7 mouse cellular contexts compared by ENCODE assay signal in genomic region chr4:133042651-133043635, GRCm38 (mm10). TPM values are rescaled to one million over a fixed set of nuclear protein-coding genes. Genes with fewer than 3 reads are reported as not detected.
DNase-seq lines count a peak whose midpoint lies in the region; ATAC-seq lines count a peak whose summit lies in the region.

No protein-coding gene starts in this region.

- no peak for ATAC-seq in heart, embryonic 14.5 days (ENCODE audit: insufficient number of reproducible peaks, insufficient read depth, low FRiP score, low read depth)
- ATAC-seq in neural tube, embryonic 11.5 days (ENCODE audit: insufficient read depth, low FRiP score, low TSS enrichment): peak; percentile 55

- H3K27ac ChIP-seq in heart, embryonic 14.5 days (replicated peaks in 1 of 2; ENCODE audit: control insufficient read depth in 1 of 2, insufficient read depth in 1 of 2, low read depth in 2 of 2, low read length in 2 of 2): peak overlapping the region; percentile 73 to 80
- peak overlapping the region; percentile 88 for H3K27ac ChIP-seq in limb, embryonic 10.5 days
- peak overlapping the region; percentile 67 for H3K27ac ChIP-seq in neural tube, embryonic 11.5 days (ENCODE audit: low read depth, low read length)

- no peaks in the 10 kb centered on the region for H3K27me3 ChIP-seq in heart, embryonic 14.5 days (ENCODE audit: control insufficient read depth, insufficient read depth, low read length)
- H3K27me3 ChIP-seq in limb, embryonic 10.5 days (ENCODE audit: low read depth, poor library complexity, severe bottlenecking): no peaks in the 10 kb centered on the region
- peaks cover 14% of the 10 kb centered on the region; the same call in 1 of the 2 replicates for H3K27me3 ChIP-seq in neural tube, embryonic 11.5 days (ENCODE audit: control insufficient read depth, insufficient read depth, low read length)

- no peaks in the 10 kb centered on the region for H3K36me3 ChIP-seq in heart, embryonic 14.5 days (ENCODE audit: control insufficient read depth, insufficient read depth, low read length)
- peaks cover 3% of the 10 kb centered on the region; the same call in 1 of the 2 replicates for H3K36me3 ChIP-seq in limb, embryonic 10.5 days
- H3K36me3 ChIP-seq in neural tube, embryonic 11.5 days (ENCODE audit: control insufficient read depth, insufficient read depth, low read length): no peaks in the 10 kb centered on the region

- peaks cover 69 to 85% of the 10 kb centered on the region in 2 experiments for H3K4me1 ChIP-seq in heart, embryonic 14.5 days (ENCODE audit: control insufficient read depth in 2 of 2, insufficient read depth in 2 of 2, low read length in 2 of 2)
- peaks cover 100% of the 10 kb centered on the region for H3K4me1 ChIP-seq in limb, embryonic 10.5 days
- peaks cover 86% of the 10 kb centered on the region for H3K4me1 ChIP-seq in neural tube, embryonic 11.5 days (ENCODE audit: control insufficient read depth, insufficient read depth, low read length)

- no peaks in the 10 kb centered on the region for H3K9me3 ChIP-seq in heart, embryonic 14.5 days (ENCODE audit: control insufficient read depth, low read length)
- no peaks in the 10 kb centered on the region for H3K9me3 ChIP-seq in limb, embryonic 10.5 days (replicated peaks)
- H3K9me3 ChIP-seq in neural tube, embryonic 11.5 days (ENCODE audit: control insufficient read depth, low read length): no peaks in the 10 kb centered on the region

- peak overlapping the region in 1 of 2 experiments; percentile 15; a peak in 2 of 4 replicates for H3K4me3 ChIP-seq in heart, embryonic 14.5 days (ENCODE audit: control insufficient read depth in 1 of 2, insufficient read depth in 1 of 2, low read depth in 1 of 2, low read length in 2 of 2)
- H3K4me3 ChIP-seq in limb, embryonic 10.5 days: peak overlapping the region; percentile 79
- H3K4me3 ChIP-seq in neural tube, embryonic 11.5 days (ENCODE audit: low read depth, low read length): peak overlapping the region; percentile 18; the same call in 1 of the 2 replicates

- DNase-seq in ovary, adult 18-20 months (ENCODE audit: low spot score): peak; percentile 83
- no peak for DNase-seq in ovary, postnatal 14 days (ENCODE audit: low spot score)
- DNase-seq in embryo, embryonic 11 days: peak; percentile 86
- DNase-seq in limb, embryonic 10.5 days (ENCODE audit: low spot score): peak; percentile 73
- DNase-seq in neural tube, embryonic 11.5 days (ENCODE audit: low spot score): peak; percentile 81
- DNase-seq in urinary bladder, postnatal 14 days (ENCODE audit: low spot score): no peak

- H3K9ac ChIP-seq in heart, embryonic 14.5 days (ENCODE audit: low read length): peak overlapping the region; percentile 61
- H3K9ac ChIP-seq in neural tube, embryonic 11.5 days (ENCODE audit: low read length): peak overlapping the region; percentile 41

- 5% methylated on average over 28 of the region's 28 CpGs for WGBS in heart, embryonic 14.5 days
- under 1% methylated on average over 28 of the region's 28 CpGs for WGBS in limb, embryonic 10.5 days
- WGBS in neural tube, embryonic 11.5 days: 3% methylated on average over 25 of the region's 28 CpGs

- peak overlapping the region; percentile 98 for H3K4me2 ChIP-seq in heart, embryonic 14.5 days (ENCODE audit: low read length)
- peak overlapping the region; percentile 35 for H3K4me2 ChIP-seq in neural tube, embryonic 11.5 days (ENCODE audit: low read depth)

RNA-seq across cellular contexts. Expression of gene Ahdc1, which starts 31.9 kb away (rescaled TPM):
- 7.1 and 9.0 TPM in 2 replicates for polyA plus RNA-seq in heart, embryonic 14.5 days (2014; fragmentation: Nextera tagmentation; extraction: Ambion mirVana)
- polyA plus RNA-seq in limb, embryonic 10.5 days (2016; fragmentation: Nextera tagmentation; extraction: Ambion mirVana): 13.0 and 13.8 TPM in 2 replicates
- 6.1 and 7.2 TPM in 2 replicates for polyA plus RNA-seq in neural tube, embryonic 11.5 days (2014; fragmentation: Nextera tagmentation; extraction: Ambion mirVana)

Comparison
In these comparisons a context has a peak if more than half of its experiments do, and no peak if none do; other contexts are left out.
1. DNase-seq: peak in ovary, adult 18-20 months (single experiment), embryo, embryonic 11 days (single experiment), limb, embryonic 10.5 days (single experiment) and neural tube, embryonic 11.5 days (single experiment); none in ovary, postnatal 14 days (single experiment) and urinary bladder, postnatal 14 days (single experiment).
2. Peak in every context shown above with its lines, with median percentiles within 50 percentile points of each other: H3K27ac ChIP-seq.